Mouse (Mus musculus) E14TG2a.4 (cell line): ENCODE measurements around the gene 2510009E07Rik.

Experiments used
- CTCF ChIP-seq: conservative IDR thresholded peaks from 2 replicates; pipeline ENCODE4 v1.5.1; 2014; ENCODE audit warnings: low read length
- NANOG ChIP-seq: IDR thresholded peaks from 2 replicates; pipeline ENCODE4 v1.6.1; 2014; ENCODE audit warnings: borderline replicate concordance, low read length, mixed read lengths
- POU5F1 ChIP-seq: IDR thresholded peaks from 2 replicates; pipeline ENCODE4 v1.6.1; 2014; ENCODE audit warnings: low read length, borderline replicate concordance

GRCm38 (mm10) chr16:21630614-21631013 lies 63.9 kb downstream of the 2510009E07Rik start:
- TF ChIP-seq CTCF (no peak), POU5F1 (no peak), NANOG (no peak)
